Mouse (Mus musculus) ES-CJ7 (cell line): ENCODE results near the gene Lrrc61.

Experiments
- DNase-seq: peaks from one replicate; pipeline ENCODE4 v3.0.0; 2011; ENCODE audit warnings: low read depth, low spot score

Lrrc61 gene

GRCm38 (mm10) chr6:48591871-48592270, 37.3 kb downstream of the Lrrc61 start:
- DNase-seq: no peak

- peak; percentile 78 for DNase-seq
Observed at GRCm38 (mm10) chr6:48593158-48594042, 38.8 kb downstream of the Lrrc61 start, which contains the start of the genes Repin1 and Gm44965. Gene Repin1 (plus strand): TSS chr6:48593883. Gene Gm44965 (plus strand): TSS chr6:48593941.

GRCm38 (mm10) chr6:48594043-48594738, 39.6 kb downstream of the Lrrc61 start:
- peak; percentile 38 for DNase-seq

GRCm38 (mm10) chr6:48595278-48595677, 40.7 kb downstream of the Lrrc61 start:
- no peak for DNase-seq

DNA sequence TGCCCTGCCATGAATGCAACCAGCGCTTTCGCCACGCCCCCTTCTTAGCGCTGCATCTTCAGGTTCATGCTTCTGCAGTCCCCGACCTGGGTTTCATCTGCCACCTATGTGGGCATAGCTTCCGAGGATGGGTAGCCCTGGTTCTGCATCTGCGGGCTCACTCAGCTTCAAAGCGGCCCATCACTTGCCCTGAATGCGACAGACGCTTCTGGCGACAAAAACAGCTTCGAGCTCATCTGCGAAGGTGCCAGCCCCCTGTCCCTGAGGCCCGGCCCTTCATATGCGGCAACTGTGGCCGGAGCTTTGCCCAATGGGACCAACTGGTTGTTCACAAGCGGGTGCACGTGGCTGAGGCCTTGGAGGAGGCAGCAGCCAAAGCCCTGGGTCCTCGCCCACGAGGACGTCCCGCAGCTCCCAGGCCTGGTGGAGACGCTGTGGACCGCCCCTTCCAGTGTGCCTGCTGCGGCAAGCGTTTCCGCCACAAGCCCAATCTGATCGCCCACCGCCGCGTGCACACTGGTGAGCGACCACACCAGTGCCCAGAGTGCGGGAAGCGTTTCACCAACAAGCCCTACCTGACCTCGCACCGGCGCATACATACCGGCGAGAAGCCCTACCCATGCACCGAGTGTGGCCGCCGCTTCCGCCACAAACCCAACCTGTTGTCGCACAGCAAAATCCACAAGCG, 42.1 kb downstream of the Lrrc61 start:
- DNase-seq: peak; percentile 21

GRCm38 (mm10) chr6:48597233-48597625, 42.6 kb downstream of the Lrrc61 start:
- peak; percentile 43 for DNase-seq

- no peak for DNase-seq
Observed at GRCm38 (mm10) chr6:48600594-48600993, 46.0 kb downstream of the Lrrc61 start.

DNA sequence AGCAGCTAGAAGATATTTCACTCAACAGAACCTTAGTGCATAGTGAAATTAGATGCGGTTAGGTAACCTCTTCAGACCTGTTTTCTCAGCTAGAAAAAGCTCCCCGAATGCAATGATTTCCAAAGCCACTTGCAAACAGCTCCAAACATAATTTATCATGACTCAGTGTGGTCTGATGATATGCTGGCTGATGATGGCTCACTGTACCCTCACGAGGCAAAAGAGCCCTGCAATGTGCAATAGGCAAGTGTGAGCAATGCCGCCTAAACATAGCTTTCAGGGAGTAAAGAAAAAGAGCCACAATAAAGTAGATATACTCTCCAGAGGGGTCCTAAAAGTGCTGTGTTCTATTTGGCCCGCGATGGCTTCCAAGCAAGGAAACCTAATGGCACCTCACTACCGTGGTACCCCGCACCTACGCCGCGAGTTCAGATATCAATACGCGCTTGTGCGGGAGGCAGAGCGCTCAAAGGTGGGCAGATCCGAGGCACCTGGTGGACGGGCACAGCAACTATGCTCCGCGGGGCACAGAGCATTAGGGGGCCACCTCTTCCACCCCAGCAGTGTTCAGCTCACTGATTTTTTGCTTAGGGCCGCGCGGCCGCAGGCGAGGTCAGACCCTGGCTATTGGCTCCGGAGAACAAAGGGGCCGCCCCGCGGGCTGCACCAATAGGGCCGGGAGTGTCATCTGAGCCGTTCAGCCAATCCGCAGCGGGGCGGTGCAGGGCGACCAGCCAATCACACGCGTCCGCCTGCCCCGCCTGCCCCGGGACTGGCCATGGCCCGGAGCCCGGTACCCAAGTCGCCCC, 46.9 kb downstream of the Lrrc61 start, which contains the start of gene Zfp775:
Zfp775 (plus strand) TSS at position 793 of the 809 bp plus-strand sequence.
- DNase-seq: peak; percentile 86

- DNase-seq: peak; percentile 42
Observed at GRCm38 (mm10) chr6:48602080-48602741, 47.6 kb downstream of the Lrrc61 start.

DNA sequence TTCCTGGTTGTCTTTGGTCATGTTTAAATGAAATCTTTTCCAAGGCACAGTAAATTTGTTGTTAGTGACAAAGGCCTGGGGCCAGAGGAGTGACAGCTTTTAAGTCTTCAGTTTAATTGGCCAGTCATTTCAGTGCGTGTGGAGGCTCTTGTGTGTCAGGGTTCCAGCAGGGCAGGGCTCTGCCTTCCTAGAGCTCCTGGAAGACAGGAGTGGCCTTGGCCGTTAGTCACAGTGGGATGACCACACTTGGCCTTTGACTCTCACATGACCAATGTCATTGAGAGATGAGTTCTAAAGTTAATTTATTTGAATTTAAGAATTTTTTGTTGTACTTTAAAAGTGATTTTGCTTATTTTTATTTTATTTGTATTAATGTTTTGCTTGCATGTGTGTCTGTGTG, 53.5 kb downstream of the Lrrc61 start:
- no peak for DNase-seq

- DNase-seq: no peak
Observed at GRCm38 (mm10) chr6:48609512-48609911, 54.9 kb downstream of the Lrrc61 start.

- no peak for DNase-seq
Observed at GRCm38 (mm10) chr6:48610657-48611056, 56.1 kb downstream of the Lrrc61 start.

DNA sequence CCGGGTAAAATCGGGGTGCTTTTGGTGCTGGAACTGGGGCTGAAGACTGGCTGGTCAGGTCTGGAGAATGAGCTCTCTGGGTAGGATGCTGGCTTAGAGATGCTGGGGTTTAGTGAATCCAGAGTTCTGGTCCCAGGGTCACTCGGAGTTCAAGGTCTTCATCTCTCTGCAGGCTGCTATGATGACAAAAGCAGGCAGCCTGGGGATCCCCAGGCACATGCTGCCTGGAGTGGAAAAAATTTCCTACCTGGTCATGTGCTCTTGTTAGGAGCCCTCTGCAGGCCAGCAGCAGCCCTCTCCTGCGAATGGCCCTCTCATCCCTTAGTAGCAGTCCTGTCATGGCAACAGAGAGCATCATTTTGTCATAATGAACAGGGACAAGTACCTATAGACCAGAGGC, 58.9 kb downstream of the Lrrc61 start:
- DNase-seq: no peak

DNA sequence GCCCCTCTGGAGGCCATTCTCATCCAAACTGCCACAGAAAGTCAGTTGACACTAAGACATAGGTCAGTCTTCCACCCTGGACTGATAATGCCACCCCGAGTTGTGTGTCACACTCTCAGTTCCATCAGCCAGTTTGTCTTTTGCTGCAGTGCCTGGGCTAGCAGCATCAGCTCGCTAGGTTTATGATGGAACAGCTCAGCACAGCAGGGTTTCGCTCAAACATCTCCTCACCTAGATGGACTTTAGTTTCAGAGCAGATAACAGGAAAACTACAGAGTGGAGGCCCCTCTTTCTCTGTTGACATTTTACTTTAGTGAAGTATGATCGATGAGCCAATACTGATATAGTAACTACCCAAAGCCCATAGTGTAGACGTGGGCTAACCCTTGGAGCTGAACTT, 60.2 kb downstream of the Lrrc61 start:
- DNase-seq: no peak

DNA sequence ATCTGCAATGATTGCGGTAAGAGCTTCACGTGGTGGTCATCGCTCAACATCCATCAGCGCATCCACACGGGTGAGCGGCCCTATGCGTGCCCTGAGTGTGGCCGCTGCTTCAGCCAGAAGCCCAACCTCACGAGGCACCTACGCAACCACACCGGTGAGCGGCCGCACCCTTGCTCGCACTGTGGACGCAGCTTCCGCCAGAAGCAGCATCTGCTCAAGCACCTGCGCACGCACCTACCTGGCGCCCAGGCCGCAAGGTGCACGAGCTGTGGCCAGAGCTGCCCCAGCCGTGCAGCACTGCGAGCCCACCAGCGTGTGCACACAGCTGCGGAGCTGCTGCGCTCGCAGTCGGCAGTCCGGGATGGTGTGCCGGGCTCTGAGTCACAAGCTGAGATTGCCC, 65.4 kb downstream of the Lrrc61 start:
- peak; percentile 50 for DNase-seq
